Comparison of ENCODE assay signal across 20 mouse cellular contexts in the genomic region with DNA sequence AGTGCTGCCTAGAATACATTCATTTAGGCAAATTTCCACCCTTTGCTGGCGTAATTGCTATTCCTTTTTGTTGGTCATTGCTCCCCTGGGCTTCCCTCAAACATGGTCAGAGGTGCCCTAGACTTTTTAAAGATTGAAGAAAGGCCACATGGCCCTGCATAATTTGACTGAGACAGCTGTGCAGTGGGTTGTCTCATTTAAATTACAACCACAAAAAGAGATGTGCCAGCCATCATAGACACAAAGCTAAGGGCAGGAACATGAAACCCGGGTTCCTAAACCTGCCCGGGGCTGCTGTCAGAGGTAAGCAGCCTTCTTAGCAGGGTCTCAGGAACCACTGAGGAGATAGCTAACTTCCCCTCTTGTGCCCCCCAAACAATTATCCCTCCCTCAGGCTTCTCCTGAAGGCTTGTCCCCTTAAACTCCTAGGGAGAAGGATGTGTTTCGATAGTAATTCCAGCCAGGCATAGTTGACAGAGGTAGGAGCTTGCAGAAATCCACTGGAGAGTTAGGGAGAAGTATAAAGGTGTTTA. TPM values are rescaled to one million over a fixed set of nuclear protein-coding genes. Genes with fewer than 3 reads are reported as not detected.
DNase-seq lines count a peak whose midpoint lies in the region; ATAC-seq and TF ChIP-seq lines count a peak whose summit lies in the region.
"Had no signal": no experiment of that assay in that cellular context is flagged by ENCODE, and none has a peak within 500 bp of the region (broad histone marks: within the 10 kb centered on the region; RNA-seq: fewer than 3 reads in every experiment).

No protein-coding gene starts in this region.

- no peak for TF ChIP-seq CTCF in hindbrain, postnatal 0 days (IDR thresholded peaks at IDR 0.05; ENCODE audit: low read depth)

- H3K9ac ChIP-seq in hindbrain, embryonic 11.5 days (ENCODE audit: low read depth, low read length): no peak overlapping the region
- no peak overlapping the region for H3K9ac ChIP-seq in hindbrain, postnatal 0 days (replicated peaks; ENCODE audit: low read length)
- H3K9ac ChIP-seq in limb, embryonic 12.5 days (replicated peaks): no peak overlapping the region
- H3K9ac ChIP-seq: forebrain, embryonic 13.5 days; heart, embryonic 13.5 days; limb, embryonic 15.5 days; liver, postnatal 0 days had no signal

- peak overlapping the region; percentile 65 for H3K27ac ChIP-seq in hindbrain, embryonic 11.5 days (ENCODE audit: low read depth, low read length)
- H3K27ac ChIP-seq in hindbrain, postnatal 0 days: no peak overlapping the region
- H3K27ac ChIP-seq in limb, embryonic 12.5 days: peak overlapping the region; percentile 23; the same call in 1 of the 2 replicates
- H3K27ac ChIP-seq: forebrain, embryonic 13.5 days had no signal

- peaks cover 8% of the 10 kb centered on the region; the same call in 1 of the 2 replicates for H3K4me1 ChIP-seq in hindbrain, embryonic 11.5 days (replicated peaks; ENCODE audit: control insufficient read depth, insufficient read depth, low read length)
- H3K4me1 ChIP-seq in hindbrain, postnatal 0 days (ENCODE audit: insufficient read depth, low read length): peaks cover 6% of the 10 kb centered on the region; the same call in 1 of the 2 replicates
- peaks cover 64% of the 10 kb centered on the region for H3K4me1 ChIP-seq in limb, embryonic 12.5 days (replicated peaks)

- no peaks in the 10 kb centered on the region for H3K27me3 ChIP-seq in hindbrain, embryonic 11.5 days (ENCODE audit: control insufficient read depth, insufficient read depth, low read length)
- H3K27me3 ChIP-seq in hindbrain, postnatal 0 days (ENCODE audit: insufficient read depth, low read length): no peaks in the 10 kb centered on the region
- H3K27me3 ChIP-seq in limb, embryonic 12.5 days: no peaks in the 10 kb centered on the region
- H3K27me3 ChIP-seq: heart, embryonic 13.5 days; limb, embryonic 15.5 days had no signal

- peak; percentile 41; the same call in 1 of the 2 replicates for ATAC-seq in hindbrain, embryonic 11.5 days (ENCODE audit: low FRiP score)
- no peak for ATAC-seq in hindbrain, postnatal 0 days
- ATAC-seq in limb, embryonic 12.5 days (ENCODE audit: insufficient number of reproducible peaks, insufficient read depth, low FRiP score, low TSS enrichment, low read depth): no peak
- ATAC-seq: forebrain, embryonic 13.5 days; liver, postnatal 0 days had no signal

- WGBS in hindbrain, embryonic 11.5 days: 26% methylated on average over 4 of the region's 4 CpGs
- WGBS in hindbrain, postnatal 0 days: 43% methylated on average over 4 of the region's 4 CpGs
- 38% methylated on average over 4 of the region's 4 CpGs for WGBS in limb, embryonic 12.5 days

- no peak overlapping the region for H3K4me2 ChIP-seq in hindbrain, embryonic 11.5 days (replicated peaks; ENCODE audit: low read depth, low read length)
- no peak overlapping the region for H3K4me2 ChIP-seq in hindbrain, postnatal 0 days (ENCODE audit: low read depth, low read length)
- no peak overlapping the region for H3K4me2 ChIP-seq in limb, embryonic 12.5 days
- H3K4me2 ChIP-seq: forebrain, embryonic 13.5 days; heart, embryonic 13.5 days; limb, embryonic 15.5 days had no signal

- no peak overlapping the region for H3K4me3 ChIP-seq in hindbrain, embryonic 11.5 days (ENCODE audit: low read depth, low read length)
- H3K4me3 ChIP-seq in hindbrain, postnatal 0 days (ENCODE audit: low read length): no peak overlapping the region
- no peak overlapping the region for H3K4me3 ChIP-seq in limb, embryonic 12.5 days (replicated peaks)
- H3K4me3 ChIP-seq: forebrain, embryonic 13.5 days; heart, embryonic 13.5 days; limb, embryonic 15.5 days had no signal

- no peaks in the 10 kb centered on the region for H3K9me3 ChIP-seq in hindbrain, embryonic 11.5 days (ENCODE audit: control insufficient read depth, low read length)
- no peaks in the 10 kb centered on the region for H3K9me3 ChIP-seq in hindbrain, postnatal 0 days (ENCODE audit: low read length)
- H3K9me3 ChIP-seq in limb, embryonic 12.5 days: no peaks in the 10 kb centered on the region
- H3K9me3 ChIP-seq: forebrain, embryonic 13.5 days; G1E; heart, embryonic 13.5 days; limb, embryonic 15.5 days had no signal

- DNase-seq in hindbrain, embryonic 11.5 days (ENCODE audit: low spot score): peak; percentile 22
- DNase-seq in hindbrain, postnatal 0 days (ENCODE audit: low spot score): no peak
- DNase-seq in spleen, postnatal 36 days (ENCODE audit: low spot score in 2 of 2): peak; percentile 50 to 51
- DNase-seq in spleen, adult 18-20 months: no peak
- no peak for DNase-seq in thymus, postnatal 14 days
- DNase-seq in right cerebral cortex, adult 2 months (ENCODE audit: low spot score in 2 of 2): no peak
- DNase-seq: cerebellum, postnatal 10 days; embryo, embryonic 11 days; heart, postnatal 4 days; kidney, adult 18-20 months; kidney, postnatal 25 days; layer of hippocampus, adult 9-11 months; liver, postnatal 0 days; lung, postnatal 36 days; right cerebral cortex, postnatal 14 days had no signal

- no peaks in the 10 kb centered on the region for H3K36me3 ChIP-seq in hindbrain, embryonic 11.5 days (ENCODE audit: control insufficient read depth, insufficient read depth, low read length)
- H3K36me3 ChIP-seq in hindbrain, postnatal 0 days (ENCODE audit: insufficient read depth, low read length): no peaks in the 10 kb centered on the region
- no peaks in the 10 kb centered on the region for H3K36me3 ChIP-seq in limb, embryonic 12.5 days
- H3K36me3 ChIP-seq: G1E; heart, embryonic 13.5 days; limb, embryonic 15.5 days had no signal

RNA-seq across cellular contexts. Expression of a gene that starts 46.6 kb away (rescaled TPM):
- polyA plus RNA-seq in hindbrain, embryonic 11.5 days (2014; fragmentation: Nextera tagmentation; extraction: Ambion mirVana): 102 and 111 TPM in 2 replicates
- 58.6 and 67.1 TPM in 2 replicates for total RNA-seq in hindbrain, postnatal 0 days (2014; rRNA removed)
- polyA plus RNA-seq in hindbrain, postnatal 0 days (2015; fragmentation: Nextera tagmentation; extraction: Ambion mirVana): 71.7 and 77.7 TPM in 2 replicates
- 93.3 and 95.7 TPM in 2 replicates for polyA plus RNA-seq in limb, embryonic 12.5 days (2016; fragmentation: Nextera tagmentation; extraction: Ambion mirVana)
- polyA plus RNA-seq: G1E had no signal

Comparison
In these comparisons a context has a peak if more than half of its experiments do, and no peak if none do; other contexts are left out.
1. DNase-seq: peak in hindbrain, embryonic 11.5 days (single experiment) and spleen, postnatal 36 days (2 of 2); none in hindbrain, postnatal 0 days (single experiment), spleen, adult 18-20 months (0 of 2), thymus, postnatal 14 days (single experiment) and right cerebral cortex, adult 2 months (0 of 2).